Mouse (Mus musculus) embryonic facial prominence, embryonic 14.5 days (tissue): ENCODE measurements around the gene Msi2. TPM values are rescaled to one million over a fixed set of nuclear protein-coding genes. Genes with fewer than 3 reads are reported as not detected.

Experiments
- ATAC-seq: fragments of 200-750 bp; cut with Nextera tagmentation; 2 replicates; pipeline ENCODE4 v1.8.0; 2017; ENCODE audit warnings: low read depth, moderate number of reproducible peaks, moderate TSS enrichment
- DNase-seq: peaks from one replicate; pipeline ENCODE4 v3.0.0-alpha.2; 2015; ENCODE audit warnings: low spot score
- H3K27ac ChIP-seq: fragments of 300-500 bp; sonication (generic); replicated peaks from 2 replicates; pipeline ENCODE4 v1.5.1; 2014; ENCODE audit warnings: low read depth, mild to moderate bottlenecking, low read length, moderate library complexity
- H3K27me3 ChIP-seq: fragments of 300-500 bp; sonication (generic); replicated peaks from 2 replicates; pipeline ENCODE4 v1.6.1; 2014; ENCODE audit warnings: low read length; ENCODE audit not compliant: control insufficient read depth, insufficient read depth
- H3K36me3 ChIP-seq: fragments of 300-500 bp; sonication (generic); 2 replicates; pipeline ENCODE4 v1.6.1; 2014; ENCODE audit warnings: low read length, mixed read lengths; ENCODE audit not compliant: control insufficient read depth, insufficient read depth
- H3K4me1 ChIP-seq: fragments of 300-500 bp; sonication (generic); 2 replicates; pipeline ENCODE4 v1.6.1; 2014; ENCODE audit warnings: antibody characterized with exemption, low read length; ENCODE audit not compliant: control insufficient read depth, insufficient read depth
- H3K4me2 ChIP-seq: fragments of 300-500 bp; sonication (generic); 2 replicates; pipeline ENCODE4 v1.6.1; 2014; ENCODE audit warnings: low read depth, mild to moderate bottlenecking, low read length, moderate library complexity, mixed read lengths
- H3K4me3 ChIP-seq: fragments of 300-500 bp; sonication (generic); 2 replicates; pipeline ENCODE4 v1.5.1; 2014; ENCODE audit warnings: low read depth, mild to moderate bottlenecking, low read length
- H3K9ac ChIP-seq: fragments of 300-500 bp; sonication (generic); 2 replicates; pipeline ENCODE4 v1.6.1; 2014; ENCODE audit warnings: low read depth, mild to moderate bottlenecking, low read length, moderate library complexity, mixed read lengths
- H3K9me3 ChIP-seq: fragments of 300-500 bp; sonication (generic); 2 replicates; pipeline ENCODE4 v1.6.1; 2016; ENCODE audit warnings: low read length; ENCODE audit not compliant: control insufficient read depth
- WGBS: fragments of 180-500 bp; shearing (Covaris S2); extraction: QIAGEN DNeasy Blood & Tissue Kit; methylation state at CpG from one replicate; pipeline ENCODE4 v1.1.7; 2014; 5-methylcytosine and 5-hydroxymethylcytosine counted together
- polyA plus RNA-seq: library from polyadenylated mRNA; unstranded; fragments of >200 nt; fragmentation: Nextera tagmentation; extraction: Ambion mirVana; gene quantifications from 2 replicates; pipeline ENCODE4 v1.2.1, GENCODE M21; 2014

The Msi2 gene
- 15.2 and 15.9 TPM in 2 replicates for polyA plus RNA-seq

GRCm38 (mm10) chr11:88718050-88718765 is at the start of gene Msi2:
TSS of gene Msi2 (minus strand) at chr11:88718513.
- H3K36me3 ChIP-seq, result no peaks in the 10 kb centered on the region
- peak; percentile 98 for DNase-seq
- peak within 1 kb of the TSS; percentile 90 for H3K4me3 ChIP-seq
- no peaks in the 10 kb centered on the region for H3K9me3 ChIP-seq
- peak within 1 kb of the TSS; percentile 92 for H3K27ac ChIP-seq
- peak; percentile 87 for ATAC-seq
- H3K4me2 ChIP-seq, result peak within 1 kb of the TSS; percentile 86
- peaks cover 14% of the 10 kb centered on the region for H3K4me1 ChIP-seq
- no peaks in the 10 kb centered on the region for H3K27me3 ChIP-seq
- WGBS, result 0% methylated on average over 4 of the region's 84 CpGs
- H3K9ac ChIP-seq, result peak within 1 kb of the TSS; percentile 99

GRCm38 (mm10) chr11:88765635-88766034 is 47.3 kb upstream of the Msi2 start:
- Histone ChIP-seq H3K4me2 (0 out of 2 replicates have a peak overlapping the region, but pooled peaks have one; percentile 13), H3K4me3 (no peak overlapping the region), H3K36me3 (no peaks in the 10 kb centered on the region), H3K9ac (no peak overlapping the region), H3K27ac (peak overlapping the region; percentile 65), H3K9me3 (no peaks in the 10 kb centered on the region), H3K27me3 (no peaks in the 10 kb centered on the region), H3K4me1 (peaks cover 5% of the 10 kb centered on the region; the same call in 1 of the 2 replicates)
- 0 out of 2 replicates have a peak, but pooled peaks have one; percentile 13 for ATAC-seq
- DNase-seq, result no peak
- 33% methylated on average over 7 of the region's 7 CpGs for WGBS

- ATAC-seq (no peak), DNase-seq (no peak)
- H3K4me3 ChIP-seq, result no peak overlapping the region
- H3K4me1 ChIP-seq, result peaks cover 9% of the 10 kb centered on the region
- H3K27ac ChIP-seq, result no peak overlapping the region
- H3K27me3 ChIP-seq, result no peaks in the 10 kb centered on the region
- 90% methylated on average over 13 of the region's 13 CpGs for WGBS
- no peaks in the 10 kb centered on the region for H3K9me3 ChIP-seq
- no peaks in the 10 kb centered on the region for H3K36me3 ChIP-seq
- H3K9ac ChIP-seq, result no peak overlapping the region
- H3K4me2 ChIP-seq, result no peak overlapping the region
Observed at GRCm38 (mm10) chr11:88763371-88763770, 45.1 kb upstream of the Msi2 start.

GRCm38 (mm10) chr11:88759501-88759900 is 41.2 kb upstream of the Msi2 start:
- ATAC-seq, result no peak
- Histone ChIP-seq H3K27me3 (no peaks in the 10 kb centered on the region), H3K9ac (no peak overlapping the region), H3K4me2 (no peak overlapping the region), H3K4me3 (no peak overlapping the region), H3K27ac (no peak overlapping the region), H3K4me1 (peaks cover 7% of the 10 kb centered on the region; the same call in 1 of the 2 replicates), H3K9me3 (no peaks in the 10 kb centered on the region), H3K36me3 (no peaks in the 10 kb centered on the region)
- DNase-seq, result no peak
- 78% methylated on average over 8 of the region's 8 CpGs for WGBS

GRCm38 (mm10) chr11:88758402-88758801 is 40.1 kb upstream of the Msi2 start:
- 20% methylated on average over 6 of the region's 6 CpGs for WGBS
- Histone ChIP-seq H3K27ac (no peak overlapping the region), H3K27me3 (no peaks in the 10 kb centered on the region), H3K9ac (no peak overlapping the region), H3K9me3 (no peaks in the 10 kb centered on the region), H3K4me2 (no peak overlapping the region), H3K4me1 (peaks cover 7% of the 10 kb centered on the region; the same call in 1 of the 2 replicates), H3K4me3 (no peak overlapping the region), H3K36me3 (no peaks in the 10 kb centered on the region)
- peak; percentile 68 for DNase-seq
- peak; percentile 75; the same call in 1 of the 2 replicates for ATAC-seq

GRCm38 (mm10) chr11:88745306-88745705 is 27.0 kb upstream of the Msi2 start:
- H3K4me2 ChIP-seq, result no peak overlapping the region
- H3K4me3 ChIP-seq, result no peak overlapping the region
- H3K27me3 ChIP-seq, result no peaks in the 10 kb centered on the region
- H3K9ac ChIP-seq, result no peak overlapping the region
- ATAC-seq (no peak), DNase-seq (no peak)
- H3K4me1 ChIP-seq, result no peaks in the 10 kb centered on the region
- H3K36me3 ChIP-seq, result no peaks in the 10 kb centered on the region
- WGBS, result 81% methylated on average over 12 of the region's 12 CpGs
- no peaks in the 10 kb centered on the region for H3K9me3 ChIP-seq
- H3K27ac ChIP-seq, result no peak overlapping the region

GRCm38 (mm10) chr11:88739574-88740295 is 21.4 kb upstream of the Msi2 start:
- H3K27me3 ChIP-seq, result no peaks in the 10 kb centered on the region
- ATAC-seq, result no peak
- H3K27ac ChIP-seq, result no peak overlapping the region
- no peaks in the 10 kb centered on the region for H3K9me3 ChIP-seq
- no peak overlapping the region for H3K4me2 ChIP-seq
- no peak for DNase-seq
- 87% methylated on average over 13 of the region's 13 CpGs for WGBS
- H3K4me3 ChIP-seq, result no peak overlapping the region
- H3K9ac ChIP-seq, result no peak overlapping the region
- H3K36me3 ChIP-seq, result no peaks in the 10 kb centered on the region
- H3K4me1 ChIP-seq, result no peaks in the 10 kb centered on the region

GRCm38 (mm10) chr11:88729363-88729762 is 11.1 kb upstream of the Msi2 start:
- H3K4me1 ChIP-seq, result peaks cover 12% of the 10 kb centered on the region
- ATAC-seq (peak; percentile 47; the same call in 1 of the 2 replicates), DNase-seq (no peak)
- no peaks in the 10 kb centered on the region for H3K27me3 ChIP-seq
- no peak overlapping the region for H3K4me3 ChIP-seq
- H3K9me3 ChIP-seq, result no peaks in the 10 kb centered on the region
- 44% methylated on average over 5 of the region's 5 CpGs for WGBS
- no peak overlapping the region for H3K27ac ChIP-seq
- no peak overlapping the region for H3K4me2 ChIP-seq
- H3K9ac ChIP-seq, result no peak overlapping the region
- H3K36me3 ChIP-seq, result no peaks in the 10 kb centered on the region
